Mouse (Mus musculus) heart, embryonic 11.5 days (tissue): ENCODE measurements around the gene Pla1a. TPM values are rescaled to one million over a fixed set of nuclear protein-coding genes. Genes with fewer than 3 reads are reported as not detected.
"Not testable (repeated sequence)": the region's sequence is repeated elsewhere in the genome, so short reads cannot be mapped to it uniquely, and the experiment has no call there.

ENCODE experiments used
- ATAC-seq: fragments of 200-750 bp; cut with Nextera tagmentation; replicated peaks from 2 replicates; pipeline ENCODE4 v1.8.0; 2017; ENCODE audit warnings: moderate library complexity; ENCODE audit not compliant: insufficient number of reproducible peaks, low FRiP score, low TSS enrichment
- H3K27ac ChIP-seq: fragments of 300-500 bp; sonication (generic); 2 replicates; pipeline ENCODE4 v1.5.1; 2014; ENCODE audit warnings: mild to moderate bottlenecking, low read depth, low read length
- H3K27me3 ChIP-seq: fragments of 300-500 bp; sonication (generic); 2 replicates; pipeline ENCODE4 v1.6.1; 2014; ENCODE audit warnings: mild to moderate bottlenecking, low read length, mixed read lengths; ENCODE audit not compliant: control insufficient read depth, insufficient read depth
- H3K36me3 ChIP-seq: fragments of 300-500 bp; sonication (generic); 2 replicates; pipeline ENCODE4 v1.6.1; 2014; ENCODE audit warnings: mild to moderate bottlenecking, low read length, moderate library complexity, mixed read lengths; ENCODE audit not compliant: control insufficient read depth, insufficient read depth
- H3K4me1 ChIP-seq: fragments of 300-500 bp; sonication (generic); 2 replicates; pipeline ENCODE4 v1.6.1; 2014; ENCODE audit warnings: low read length; ENCODE audit not compliant: control insufficient read depth, insufficient read depth
- H3K4me2 ChIP-seq: fragments of 300-500 bp; sonication (generic); 2 replicates; pipeline ENCODE4 v1.6.1; 2014; ENCODE audit warnings: mild to moderate bottlenecking, moderate library complexity
- H3K4me3 ChIP-seq: fragments of 300-500 bp; sonication (generic); 2 replicates; pipeline ENCODE4 v1.5.1; 2014; ENCODE audit warnings: low read depth, low read length
- H3K9ac ChIP-seq: fragments of 300-500 bp; sonication (generic); 2 replicates; pipeline ENCODE4 v1.6.1; 2014; ENCODE audit warnings: mild to moderate bottlenecking, low read depth, low read length, moderate library complexity
- H3K9me3 ChIP-seq: fragments of 300-500 bp; sonication (generic); replicated peaks from 2 replicates; pipeline ENCODE4 v1.6.1; 2016; ENCODE audit warnings: low read length; ENCODE audit not compliant: control insufficient read depth
- WGBS: fragments of 180-500 bp; shearing (Covaris S2); extraction: QIAGEN DNeasy Blood & Tissue Kit; methylation state at CpG from one replicate; pipeline ENCODE4 v1.1.7; 2014; ENCODE audit not compliant: insufficient replicate concordance; 5-methylcytosine and 5-hydroxymethylcytosine counted together
- polyA plus RNA-seq: library from polyadenylated mRNA; unstranded; fragments of >200 nt; fragmentation: Nextera tagmentation; extraction: Ambion mirVana; gene quantifications from 2 replicates; pipeline ENCODE4 v1.2.1, GENCODE M21; 2014

Gene Pla1a
- 0.25 and 0.43 TPM in 2 replicates for polyA plus RNA-seq

DNA sequence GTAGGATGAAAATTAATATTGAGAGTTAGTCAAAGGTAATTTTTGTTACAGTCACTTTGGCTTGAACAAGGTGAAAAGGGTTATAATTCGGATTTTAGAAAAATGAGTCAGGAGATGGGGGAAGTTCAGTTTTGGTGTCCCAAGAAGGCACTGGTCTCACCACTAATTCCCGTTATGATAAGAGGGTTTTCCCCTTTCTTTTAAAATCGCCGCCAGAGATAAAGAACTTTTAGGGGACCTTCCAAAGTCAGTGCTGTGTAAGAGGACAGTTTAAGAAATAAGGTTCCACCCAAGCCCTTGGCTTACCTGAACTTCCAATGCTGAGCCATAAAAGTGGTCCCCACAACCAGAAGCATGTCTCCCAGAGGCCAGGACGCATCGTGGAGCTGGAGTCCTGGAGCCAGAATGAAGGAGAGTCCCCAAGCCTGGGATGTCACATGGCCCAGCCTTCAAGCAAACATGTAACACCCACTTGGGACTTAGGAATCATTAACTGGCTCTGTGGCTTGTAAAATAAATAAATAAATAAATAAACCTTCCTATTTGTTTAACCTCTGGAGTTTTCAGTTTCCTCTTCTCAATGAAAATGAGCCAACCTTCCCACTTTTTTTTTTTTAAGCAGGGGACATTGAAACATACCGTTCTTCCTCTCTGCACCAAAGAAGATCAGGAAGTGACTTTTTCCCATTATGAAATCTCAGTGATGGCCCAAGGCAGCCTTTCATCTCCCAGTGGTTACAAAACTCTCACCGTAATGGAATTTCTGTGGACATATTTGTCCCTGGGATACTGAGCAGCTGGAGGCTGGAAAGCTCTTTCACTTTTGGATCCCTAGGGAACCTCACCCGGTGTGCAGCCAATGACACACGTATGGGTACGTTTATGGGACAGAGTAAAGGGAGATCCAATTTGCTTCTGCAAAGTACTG lies at the start of gene Pla1a:
Gene Pla1a, minus strand, starts transcription at position 648 of the 928 bp plus-strand sequence.
- Histone ChIP-seq H3K4me1 (peaks cover 7% of the 10 kb centered on the region), H3K4me3 (no peak within 1 kb of the TSS), H3K27me3 (no peaks in the 10 kb centered on the region), H3K9me3 (no peaks in the 10 kb centered on the region), H3K9ac (no peak within 1 kb of the TSS; the same call in 1 of the 2 replicates), H3K4me2 (no peak within 1 kb of the TSS), H3K36me3 (no peaks in the 10 kb centered on the region), H3K27ac (0 out of 2 replicates have a peak within 1 kb of the TSS, but pooled peaks have one; percentile 15)
- ATAC-seq = no peak
- WGBS = 78% methylated on average over 11 of the region's 11 CpGs

DNA sequence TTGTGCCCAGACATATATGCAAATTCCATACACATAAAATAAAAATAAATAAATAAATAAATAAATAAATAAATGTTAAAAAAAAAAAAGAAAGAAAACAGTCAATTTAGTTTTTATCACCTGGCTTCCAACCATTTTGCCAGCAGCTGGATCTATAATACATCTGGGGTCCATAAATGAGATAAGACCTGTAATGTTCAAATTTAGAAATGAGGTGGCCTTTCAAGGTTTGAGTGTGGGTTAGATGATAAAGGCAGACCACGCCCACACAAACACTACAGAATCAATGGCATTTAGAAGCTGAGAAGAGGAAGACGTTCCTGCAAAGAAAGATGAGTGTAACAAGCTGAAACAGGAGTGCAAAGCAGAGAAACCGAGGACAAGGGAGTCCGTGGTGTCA lies 48.4 kb upstream of the Pla1a start:
- no peaks in the 10 kb centered on the region for H3K9me3 ChIP-seq
- H3K4me2 ChIP-seq = no peak overlapping the region
- no peak for ATAC-seq
- peaks cover 5% of the 10 kb centered on the region; the same call in 1 of the 2 replicates for H3K4me1 ChIP-seq
- no peak overlapping the region for H3K4me3 ChIP-seq
- 68% methylated on average over 4 of the region's 4 CpGs for WGBS
- no peaks in the 10 kb centered on the region for H3K36me3 ChIP-seq
- no peak overlapping the region for H3K27ac ChIP-seq
- H3K27me3 ChIP-seq = peaks cover 11% of the 10 kb centered on the region
- no peak overlapping the region for H3K9ac ChIP-seq

DNA sequence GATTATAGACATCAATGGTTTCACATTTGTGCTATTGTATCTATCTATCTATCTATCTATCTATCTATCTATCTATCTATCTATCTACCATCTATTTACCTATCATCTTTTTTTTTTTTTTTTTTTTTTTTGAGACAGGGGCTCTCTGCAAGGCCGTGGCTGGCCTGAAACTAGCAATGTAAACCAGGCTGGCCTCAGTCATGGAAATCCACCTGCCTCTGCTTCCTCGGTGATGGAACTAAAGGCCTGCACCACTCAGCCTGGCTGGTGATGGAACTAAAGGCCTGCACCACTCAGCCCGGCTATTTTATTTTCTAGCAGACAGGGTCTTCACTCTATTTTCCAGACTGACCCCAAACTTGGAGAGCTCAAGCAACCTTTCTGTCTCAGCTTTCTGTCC lies 45.4 kb upstream of the Pla1a start:
- Histone ChIP-seq H3K36me3 (no peaks in the 10 kb centered on the region), H3K27me3 (0 out of 2 replicates have a peak, but pooled peaks cover 3% of the 10 kb centered on the region), H3K4me2 (no peak overlapping the region), H3K4me1 (peaks cover 6% of the 10 kb centered on the region; the same call in 1 of the 2 replicates), H3K9me3 (no peaks in the 10 kb centered on the region), H3K4me3 (no peak overlapping the region), H3K9ac (no peak overlapping the region), H3K27ac (no peak overlapping the region)
- no peak for ATAC-seq
- 79% methylated on average over 3 of the region's 3 CpGs for WGBS

DNA sequence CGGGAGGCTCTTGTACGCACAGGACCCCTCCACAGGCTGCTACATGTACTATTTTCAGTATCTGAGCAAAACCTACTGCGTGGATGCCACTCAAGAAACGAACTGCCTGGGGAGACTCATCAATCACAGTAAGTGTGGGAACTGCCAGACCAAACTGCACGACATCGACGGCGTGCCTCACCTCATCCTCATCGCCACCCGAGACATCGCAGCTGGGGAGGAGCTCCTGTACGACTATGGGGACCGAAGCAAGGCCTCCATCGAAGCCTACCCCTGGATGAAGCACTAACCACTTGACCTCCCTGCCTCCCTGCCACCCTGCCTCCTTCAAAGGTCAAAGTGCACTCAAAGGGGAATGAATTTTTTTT lies 44.3 kb upstream of the Pla1a start:
- Histone ChIP-seq H3K9ac (peak overlapping the region; percentile 62), H3K4me3 (peak overlapping the region; percentile 39), H3K4me2 (peak overlapping the region; percentile 64)
- ATAC-seq, H3K27me3 ChIP-seq, H3K4me1 ChIP-seq, H3K27ac ChIP-seq, H3K9me3 ChIP-seq, H3K36me3 ChIP-seq: not testable (repeated sequence)
- WGBS = 42% methylated on average over 14 of the region's 14 CpGs

DNA sequence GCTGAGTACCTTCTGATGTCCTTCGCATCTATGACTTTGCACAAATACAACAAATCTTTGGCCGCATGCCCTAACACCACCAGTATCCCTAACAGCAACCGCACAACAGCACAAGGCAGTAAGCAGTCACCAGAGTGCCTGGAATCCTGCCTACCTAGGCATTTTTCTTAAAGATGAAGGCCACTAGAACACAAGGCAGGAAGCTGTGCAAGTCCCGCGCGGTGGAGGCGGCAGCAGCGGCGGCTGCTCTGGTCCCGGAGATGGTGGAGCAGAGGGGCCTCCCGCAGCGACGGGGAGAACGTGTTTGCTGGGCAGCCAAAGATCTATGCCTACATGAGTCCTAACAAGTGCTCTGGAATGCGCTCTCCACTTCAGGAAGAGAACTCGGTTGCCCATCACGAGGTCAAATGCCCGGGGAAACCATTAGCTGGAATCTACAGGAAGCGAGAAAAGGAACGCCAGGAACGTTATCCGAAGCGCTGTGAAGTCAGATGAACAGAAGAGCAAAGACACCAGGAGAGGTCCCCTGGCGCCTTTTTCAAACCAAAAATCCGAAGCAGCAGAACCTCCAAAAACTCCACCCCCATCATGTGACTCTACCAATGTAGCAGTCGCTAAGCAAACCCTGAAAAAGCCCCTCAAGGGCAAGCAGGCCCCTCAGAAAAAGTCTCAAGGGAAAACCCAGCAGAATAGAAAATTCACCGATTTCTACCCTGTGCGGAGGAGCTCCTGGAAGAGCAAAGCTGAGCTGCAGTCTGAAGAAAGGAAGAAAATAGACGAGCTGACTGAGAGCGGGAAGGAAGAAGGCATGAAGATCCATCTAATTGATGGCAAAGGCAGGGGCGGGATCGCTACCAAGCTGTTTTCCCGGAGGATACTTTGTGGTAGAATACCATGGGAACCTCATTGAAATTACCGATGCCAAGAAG lies 43.6 kb upstream of the Pla1a start:
- peak; percentile 67; the same call in 1 of the 2 replicates for ATAC-seq
- Histone ChIP-seq H3K36me3 (no peaks in the 10 kb centered on the region), H3K9me3 (no peaks in the 10 kb centered on the region), H3K9ac (peak overlapping the region; percentile 62), H3K4me3 (peak overlapping the region; percentile 39), H3K27ac (peak overlapping the region; percentile 68), H3K27me3 (no peaks in the 10 kb centered on the region), H3K4me1 (peaks cover 5% of the 10 kb centered on the region; the same call in 1 of the 2 replicates), H3K4me2 (peak overlapping the region; percentile 64)
- 9% methylated on average over 34 of the region's 34 CpGs for WGBS

DNA sequence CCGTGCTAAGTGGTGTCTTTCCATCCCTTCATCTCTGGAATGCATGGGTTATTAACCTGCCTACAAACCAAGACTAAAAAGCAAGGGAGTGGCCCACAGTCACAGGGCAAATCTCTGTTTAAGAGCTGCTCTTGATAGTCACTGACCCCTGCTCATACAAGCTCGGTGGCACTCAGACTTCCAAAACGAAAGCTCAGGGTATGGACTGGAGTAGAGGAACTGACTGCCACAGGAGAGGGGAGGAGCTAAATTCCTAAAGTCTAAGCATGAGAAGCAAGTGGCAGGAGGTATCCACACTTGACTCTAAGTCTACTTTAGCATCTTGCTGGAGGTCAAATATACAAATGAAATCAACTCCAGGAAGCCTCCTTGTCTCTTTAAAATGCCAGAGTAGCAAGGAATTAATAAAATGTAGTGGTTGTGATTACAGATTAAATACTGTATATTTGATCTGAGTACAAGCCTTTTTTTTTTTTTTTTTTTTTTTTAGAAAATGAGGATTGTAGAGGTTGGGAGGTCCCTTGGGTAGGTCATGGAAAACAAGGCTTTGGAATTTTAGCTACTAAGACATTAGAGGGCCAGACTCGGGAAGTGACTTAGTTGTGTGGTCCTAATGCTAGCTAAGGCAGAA lies 42.9 kb upstream of the Pla1a start:
- no peaks in the 10 kb centered on the region for H3K9me3 ChIP-seq
- H3K4me1 ChIP-seq = peaks cover 5% of the 10 kb centered on the region; the same call in 1 of the 2 replicates
- H3K36me3 ChIP-seq = no peaks in the 10 kb centered on the region
- H3K4me2 ChIP-seq = peak overlapping the region; percentile 64
- 20% methylated on average over 4 of the region's 4 CpGs for WGBS
- no peak for ATAC-seq
- peak overlapping the region; percentile 62; the same call in 1 of the 2 replicates for H3K9ac ChIP-seq
- H3K4me3 ChIP-seq = peak overlapping the region; percentile 39
- H3K27me3 ChIP-seq = no peaks in the 10 kb centered on the region
- peak overlapping the region; percentile 68 for H3K27ac ChIP-seq

DNA sequence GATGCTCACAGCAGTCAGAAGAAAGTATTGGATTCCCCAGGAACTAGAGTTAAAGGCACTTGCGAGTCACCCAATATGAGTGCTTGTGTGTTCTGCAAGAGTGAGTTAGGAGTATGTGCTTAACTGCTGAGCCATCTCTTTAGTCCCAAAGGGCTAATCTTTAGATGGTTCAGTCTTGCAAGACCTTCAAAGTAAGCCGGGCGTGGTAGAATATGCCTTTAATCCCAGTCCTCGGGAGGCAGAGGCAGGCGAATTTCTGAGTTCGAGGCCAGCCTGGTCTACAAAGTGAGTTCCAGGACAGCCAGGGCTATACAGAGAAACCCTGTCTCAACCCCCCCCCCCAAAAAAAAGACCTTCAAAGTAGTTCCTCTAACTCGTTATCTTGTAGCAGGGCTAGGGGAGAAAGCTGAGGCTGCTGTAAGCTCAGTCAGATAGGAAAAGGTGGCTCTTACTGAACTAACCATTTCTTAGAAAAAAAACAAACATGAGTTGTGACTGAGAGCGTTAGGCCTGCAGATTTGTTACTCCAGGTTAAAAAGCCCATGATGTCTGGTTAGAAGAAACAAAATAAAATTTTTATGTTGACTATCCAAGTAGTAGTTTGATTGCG lies 41.8 kb upstream of the Pla1a start:
- Histone ChIP-seq H3K4me2 (no peak overlapping the region), H3K4me3 (no peak overlapping the region), H3K9ac (no peak overlapping the region), H3K27me3 (no peaks in the 10 kb centered on the region), H3K4me1 (peaks cover 5% of the 10 kb centered on the region; the same call in 1 of the 2 replicates), H3K27ac (no peak overlapping the region), H3K9me3 (no peaks in the 10 kb centered on the region), H3K36me3 (no peaks in the 10 kb centered on the region)
- 83% methylated on average over 9 of the region's 9 CpGs for WGBS
- no peak for ATAC-seq
